37 mouse cellular contexts compared by ENCODE assay signal in genomic region chr8:113665951-113666350, GRCm38 (mm10). TPM values are rescaled to one million over a fixed set of nuclear protein-coding genes. Genes with fewer than 3 reads are reported as not detected.
DNase-seq lines count a peak whose midpoint lies in the region; ATAC-seq and TF ChIP-seq lines count a peak whose summit lies in the region.
"Had no signal": no experiment of that assay in that cellular context is flagged by ENCODE, and none has a peak within 500 bp of the region (broad histone marks: within the 10 kb centered on the region; RNA-seq: fewer than 3 reads in every experiment).

No protein-coding gene starts in this region.

- no peak for ATAC-seq in liver, embryonic 11.5 days (replicated peaks; ENCODE audit: low FRiP score)
- peak; percentile 34; the same call in 1 of the 2 replicates for ATAC-seq in forebrain, embryonic 13.5 days
- no peak; the same call in 1 of the 2 replicates for ATAC-seq in limb, embryonic 14.5 days (ENCODE audit: low FRiP score, low read depth)
- ATAC-seq: intestine, postnatal 0 days; liver, embryonic 12.5 days; liver, postnatal 0 days; Patski had no signal

- H3K4me2 ChIP-seq in liver, embryonic 11.5 days = no peak overlapping the region
- H3K4me2 ChIP-seq in forebrain, embryonic 13.5 days = no peak overlapping the region
- no peak overlapping the region for H3K4me2 ChIP-seq in limb, embryonic 14.5 days (replicated peaks; ENCODE audit: low read depth, low read length, severe bottlenecking)
- H3K4me2 ChIP-seq: hindbrain, embryonic 12.5 days; liver, embryonic 12.5 days; midbrain, embryonic 11.5 days; neural tube, embryonic 13.5 days had no signal

- no peaks in the 10 kb centered on the region for H3K4me1 ChIP-seq in liver, embryonic 11.5 days (replicated peaks; ENCODE audit: control insufficient read depth, insufficient read depth, low read length)
- peaks cover 29% of the 10 kb centered on the region for H3K4me1 ChIP-seq in forebrain, embryonic 13.5 days
- peaks cover 12% of the 10 kb centered on the region; the same call in 1 of the 2 replicates for H3K4me1 ChIP-seq in limb, embryonic 14.5 days (ENCODE audit: control insufficient read depth, insufficient read depth, low read length)
- H3K4me1 ChIP-seq: liver, embryonic 12.5 days had no signal

- H3K9me3 ChIP-seq in liver, embryonic 11.5 days (ENCODE audit: control insufficient read depth, low read length) = no peaks in the 10 kb centered on the region
- no peaks in the 10 kb centered on the region for H3K9me3 ChIP-seq in forebrain, embryonic 13.5 days (replicated peaks)
- H3K9me3 ChIP-seq in limb, embryonic 14.5 days (ENCODE audit: control insufficient read depth, low read length) = no peaks in the 10 kb centered on the region
- H3K9me3 ChIP-seq: hindbrain, embryonic 12.5 days; liver, embryonic 12.5 days; neural tube, embryonic 13.5 days had no signal

- no peak overlapping the region for H3K4me3 ChIP-seq in liver, embryonic 11.5 days (ENCODE audit: low read depth, low read length)
- H3K4me3 ChIP-seq in forebrain, embryonic 13.5 days = no peak overlapping the region
- no peak overlapping the region for H3K4me3 ChIP-seq in limb, embryonic 14.5 days (replicated peaks; ENCODE audit: low read length)
- H3K4me3 ChIP-seq: gastrocnemius, adult 2 months; hindbrain, embryonic 12.5 days; left cerebral cortex, adult 2 months; liver, embryonic 12.5 days; neural tube, embryonic 13.5 days had no signal

- H3K9ac ChIP-seq in liver, embryonic 11.5 days (ENCODE audit: low read depth, low read length) = no peak overlapping the region
- H3K9ac ChIP-seq in forebrain, embryonic 13.5 days = no peak overlapping the region
- H3K9ac ChIP-seq in limb, embryonic 14.5 days (ENCODE audit: low read depth, low read length, severe bottlenecking) = no peak overlapping the region
- H3K9ac ChIP-seq: hindbrain, embryonic 12.5 days; liver, embryonic 12.5 days; liver, postnatal 0 days; neural tube, embryonic 13.5 days had no signal

- H3K36me3 ChIP-seq in liver, embryonic 11.5 days (ENCODE audit: control insufficient read depth, insufficient read depth, low read length) = no peaks in the 10 kb centered on the region
- no peaks in the 10 kb centered on the region for H3K36me3 ChIP-seq in forebrain, embryonic 13.5 days (ENCODE audit: poor library complexity, severe bottlenecking)
- no peaks in the 10 kb centered on the region for H3K36me3 ChIP-seq in limb, embryonic 14.5 days (ENCODE audit: control insufficient read depth, insufficient read depth, low read length)
- H3K36me3 ChIP-seq: hindbrain, embryonic 12.5 days; liver, embryonic 12.5 days; neural tube, embryonic 13.5 days had no signal

- no peaks in the 10 kb centered on the region for H3K27me3 ChIP-seq in liver, embryonic 11.5 days (replicated peaks; ENCODE audit: control insufficient read depth, insufficient read depth, low read length)
- no peaks in the 10 kb centered on the region for H3K27me3 ChIP-seq in forebrain, embryonic 13.5 days
- H3K27me3 ChIP-seq in limb, embryonic 14.5 days (ENCODE audit: control insufficient read depth, insufficient read depth, low read length) = peaks cover 24% of the 10 kb centered on the region; the same call in 1 of the 2 replicates
- H3K27me3 ChIP-seq: CH12.LX; hindbrain, embryonic 12.5 days; liver, embryonic 12.5 days; neural tube, embryonic 13.5 days; Patski had no signal

- no peak overlapping the region for H3K27ac ChIP-seq in liver, embryonic 11.5 days (ENCODE audit: low read depth, low read length)
- peak overlapping the region; percentile 69 for H3K27ac ChIP-seq in forebrain, embryonic 13.5 days
- no peak overlapping the region for H3K27ac ChIP-seq in limb, embryonic 14.5 days (replicated peaks; ENCODE audit: low read depth, low read length)
- H3K27ac ChIP-seq: gastrocnemius, adult 2 months; hindbrain, embryonic 12.5 days; left cerebral cortex, adult 2 months; liver, embryonic 12.5 days; neural tube, embryonic 13.5 days had no signal

- WGBS in liver, embryonic 11.5 days = 74% methylated on average over 7 of the region's 8 CpGs
- WGBS in forebrain, embryonic 13.5 days = 55% methylated on average over 8 of the region's 8 CpGs
- WGBS in limb, embryonic 14.5 days = 24% methylated on average over 8 of the region's 8 CpGs

- DNase-seq in embryo, embryonic 11 days = peak; percentile 7
- no peak for DNase-seq in embryo, embryonic 10.5 days (ENCODE audit: low spot score)
- DNase-seq in liver, embryonic 11.5 days (ENCODE audit: low spot score) = peak; percentile 22
- DNase-seq in liver = no peak
- DNase-seq in limb, embryonic 14.5 days (ENCODE audit: low spot score) = peak; percentile 23
- no peak for DNase-seq in gastrocnemius, postnatal 10 days
- DNase-seq in kidney, postnatal 14 days = no peak
- DNase-seq: adrenal gland, postnatal 10 days; cerebellum, adult 11-12 months; cerebellum, adult 9-11 months; gastrocnemius, adult 2 months; heart, postnatal 14 days; kidney, adult 9 months; kidney, postnatal 10 days; left cerebral cortex, postnatal 4 days; liver, postnatal 0 days; lung, postnatal 36 days; right cerebral cortex, postnatal 14 days; thymus, postnatal 14 days had no signal

- TF ChIP-seq POLR2A in limb, embryonic 14.5 days (IDR thresholded peaks at IDR 0.05; ENCODE audit: borderline replicate concordance, extremely low read depth, insufficient read depth, insufficient read length) = no peak

RNA-seq across cellular contexts. Expression of gene Syce1l, which starts 22.9 kb away (rescaled TPM):
- polyA plus RNA-seq in liver, embryonic 11.5 days (2014; fragmentation: Nextera tagmentation; extraction: Ambion mirVana) = not detected in 2 replicates
- not detected in 2 replicates for polyA plus RNA-seq in forebrain, embryonic 13.5 days (2015; fragmentation: Nextera tagmentation; extraction: Ambion mirVana)
- 0.26 TPM in 1 of 2 replicates, not detected in the other for polyA plus RNA-seq in limb, embryonic 14.5 days (2012; rRNA removed)
- not detected in 2 replicates for polyA plus RNA-seq in limb, embryonic 14.5 days (2014; fragmentation: Nextera tagmentation; extraction: Ambion mirVana)
- total RNA-seq in gastrocnemius, postnatal 10 days (2021) = not detected
- total RNA-seq: ES-E14; gastrocnemius, adult 2 months; gastrocnemius, postnatal 4 days; heart, adult 8-10 months; heart, postnatal 14 days; megakaryocyte, adult 5-6 weeks had no signal
- polyA plus RNA-seq: C2C12; heart, embryonic 14.5 days; intestine, postnatal 0 days; liver, embryonic 12.5 days; liver, postnatal 0 days; lung, embryonic 16.5 days; midbrain, embryonic 11.5 days; neural tube, embryonic 13.5 days; Patski; small intestine, adult 2 months; stomach, embryonic 14.5 days had no signal

RNA-seq across cellular contexts. Expression of gene Mon1b, which starts 30.6 kb away (rescaled TPM):
- polyA plus RNA-seq in liver, embryonic 11.5 days (2014; fragmentation: Nextera tagmentation; extraction: Ambion mirVana) = 9.6 and 10.1 TPM in 2 replicates
- polyA plus RNA-seq in forebrain, embryonic 13.5 days (2015; fragmentation: Nextera tagmentation; extraction: Ambion mirVana) = 9.7 and 10.6 TPM in 2 replicates
- 5.4 and 6.2 TPM in 2 replicates for polyA plus RNA-seq in limb, embryonic 14.5 days (2012; rRNA removed)
- 6.4 and 7.8 TPM in 2 replicates for polyA plus RNA-seq in limb, embryonic 14.5 days (2014; fragmentation: Nextera tagmentation; extraction: Ambion mirVana)
- 1 to 10 TPM; 3.7 to 4.9 TPM for total RNA-seq in gastrocnemius, postnatal 10 days (2021)

Comparison
In these comparisons a context has a peak if more than half of its experiments do, and no peak if none do; other contexts are left out.
1. DNase-seq: peak in embryo, embryonic 11 days (single experiment), liver, embryonic 11.5 days (single experiment) and limb, embryonic 14.5 days (single experiment); none in embryo, embryonic 10.5 days (single experiment), liver (single experiment), gastrocnemius, postnatal 10 days (single experiment) and kidney, postnatal 14 days (single experiment).